Mouse (Mus musculus) heart, adult 2 months (tissue): ENCODE measurements at regions not wholly inside any gene's neighbourhood (a gene's known extent, or its start where the extent isn't known, plus 50 kb on each side); places are given as distances from the start of the nearest gene placed in this dataset.

Experiments used
- DNase-seq, 2 experiments: peaks; one replicate each; pipeline ENCODE4 v3.0.0; 2021
- H3K27ac ChIP-seq: fragments of 200-600 bp; 2 replicates; pipeline ENCODE4 v1.8.1; 2022
- H3K27me3 ChIP-seq: fragments of 200-500 bp; 2 replicates; pipeline ENCODE4 v1.6.1; 2012; ENCODE audit warnings: mild to moderate bottlenecking, low read length, inconsistent platforms, mixed read lengths; ENCODE audit not compliant: control insufficient read depth, insufficient read depth
- H3K36me3 ChIP-seq: fragments of 200-500 bp; 2 replicates; pipeline ENCODE4 v1.6.1; 2012; ENCODE audit warnings: low read length, inconsistent platforms; ENCODE audit not compliant: control insufficient read depth, insufficient read depth
- H3K4me1 ChIP-seq: fragments of 200-500 bp; 2 replicates; pipeline ENCODE4 v1.6.1; 2011; ENCODE audit warnings: low read length; ENCODE audit not compliant: control insufficient read depth, insufficient read depth
- H3K4me3 ChIP-seq: fragments of 200-600 bp; 2 replicates; pipeline ENCODE4 v1.8.1; 2022
- H3K79me2 ChIP-seq: fragments of 200-500 bp; replicated peaks from 2 replicates; pipeline ENCODE4 v1.6.1; 2012; ENCODE audit warnings: mild to moderate bottlenecking, inconsistent platforms, low read length, moderate library complexity, mixed read lengths; ENCODE audit not compliant: control insufficient read depth, insufficient read depth
- H3K9ac ChIP-seq: fragments of 200-500 bp; 2 replicates; pipeline ENCODE4 v1.6.1; 2012; ENCODE audit warnings: low read depth, mild to moderate bottlenecking, control low read depth, inconsistent platforms, low read length, mixed read lengths
- CTCF ChIP-seq: fragments of 200-600 bp; IDR thresholded peaks from 2 replicates; pipeline ENCODE4 v1.8.1; 2022; ENCODE audit warnings: antibody characterized with exemption, mild to moderate bottlenecking, moderate library complexity
- EP300 ChIP-seq: fragments of 200-500 bp; IDR thresholded peaks from 2 replicates; pipeline ENCODE4 v1.6.1; 2011; ENCODE audit warnings: low read depth, low read length, control low read depth; ENCODE audit not compliant: insufficient read depth
- POLR2A ChIP-seq: fragments of 200-500 bp; IDR thresholded peaks from 2 replicates; pipeline ENCODE4 v1.6.1; 2011; ENCODE audit warnings: mild to moderate bottlenecking, low read depth, low read length, control low read depth; ENCODE audit not compliant: insufficient read depth
- WGBS: fragments of 180-500 bp; shearing (Covaris S2); methylation state at CpG from one replicate; pipeline ENCODE4 v1.1.7; 2018; 5-methylcytosine and 5-hydroxymethylcytosine counted together
- intact Hi-C: fragments of 180-260 bp; cut with DNase I; formaldehyde crosslinking; loops from one replicate; pipeline ENCODE4 v1.15.1; 2025

- no peak overlapping the region for H3K9ac ChIP-seq
- 75% methylated on average over 4 of the region's 4 CpGs for WGBS
- TF ChIP-seq POLR2A (no peak), CTCF (no peak), EP300 (no peak)
- DNase-seq: no peak
- H3K4me3 ChIP-seq: no peak overlapping the region
- H3K4me1 ChIP-seq: 0 out of 2 replicates have a peak, but pooled peaks cover 1% of the 10 kb centered on the region
- intact Hi-C loops: no loop called here
- H3K79me2 ChIP-seq: no peaks in the 10 kb centered on the region
- no peaks in the 10 kb centered on the region for H3K36me3 ChIP-seq
- H3K27me3 ChIP-seq: no peaks in the 10 kb centered on the region
- H3K27ac ChIP-seq: no peak overlapping the region
Measured at GRCm38 (mm10) chr6:147794351-147794750, 252.7 kb upstream of the Far2 start.

- intact Hi-C loops: no loop called here
- DNase-seq: no peak
- H3K79me2 ChIP-seq: no peaks in the 10 kb centered on the region
- 70% methylated on average over 9 of the region's 9 CpGs for WGBS
- H3K4me3 ChIP-seq: no peak overlapping the region
- no peaks in the 10 kb centered on the region for H3K27me3 ChIP-seq
- H3K27ac ChIP-seq: no peak overlapping the region
- H3K4me1 ChIP-seq: peaks cover 1% of the 10 kb centered on the region; the same call in 1 of the 2 replicates
- H3K36me3 ChIP-seq: no peaks in the 10 kb centered on the region
- TF ChIP-seq CTCF: no peak
- no peak for TF ChIP-seq EP300
- TF ChIP-seq POLR2A: no peak
- no peak overlapping the region for H3K9ac ChIP-seq
Measured at GRCm38 (mm10) chr6:147799009-147799727, 247.9 kb upstream of the Far2 start.

GRCm38 (mm10) chr6:147799861-147800260, 247.2 kb upstream of the Far2 start:
- no peak overlapping the region for H3K27ac ChIP-seq
- no peaks in the 10 kb centered on the region for H3K27me3 ChIP-seq
- WGBS: 48% methylated on average over 6 of the region's 6 CpGs
- peaks cover 1% of the 10 kb centered on the region; the same call in 1 of the 2 replicates for H3K4me1 ChIP-seq
- DNase-seq: no peak
- H3K36me3 ChIP-seq: no peaks in the 10 kb centered on the region
- H3K79me2 ChIP-seq: no peaks in the 10 kb centered on the region
- no peak for TF ChIP-seq EP300
- TF ChIP-seq POLR2A: no peak
- TF ChIP-seq CTCF: no peak
- no peak overlapping the region for H3K9ac ChIP-seq
- H3K4me3 ChIP-seq: no peak overlapping the region
- intact Hi-C loops: no loop called here

GRCm38 (mm10) chr6:147800846-147801245, 246.2 kb upstream of the Far2 start:
- 75% methylated on average over 5 of the region's 5 CpGs for WGBS
- intact Hi-C loops: no loop called here
- Histone ChIP-seq H3K36me3 (no peaks in the 10 kb centered on the region), H3K27me3 (no peaks in the 10 kb centered on the region), H3K4me1 (peaks cover 1% of the 10 kb centered on the region; the same call in 1 of the 2 replicates), H3K27ac (no peak overlapping the region), H3K79me2 (no peaks in the 10 kb centered on the region), H3K9ac (no peak overlapping the region), H3K4me3 (no peak overlapping the region)
- TF ChIP-seq POLR2A: no peak
- DNase-seq: no peak

GRCm38 (mm10) chr6:147803893-147804292, 243.2 kb upstream of the Far2 start:
- intact Hi-C loops: no loop called here

DNA sequence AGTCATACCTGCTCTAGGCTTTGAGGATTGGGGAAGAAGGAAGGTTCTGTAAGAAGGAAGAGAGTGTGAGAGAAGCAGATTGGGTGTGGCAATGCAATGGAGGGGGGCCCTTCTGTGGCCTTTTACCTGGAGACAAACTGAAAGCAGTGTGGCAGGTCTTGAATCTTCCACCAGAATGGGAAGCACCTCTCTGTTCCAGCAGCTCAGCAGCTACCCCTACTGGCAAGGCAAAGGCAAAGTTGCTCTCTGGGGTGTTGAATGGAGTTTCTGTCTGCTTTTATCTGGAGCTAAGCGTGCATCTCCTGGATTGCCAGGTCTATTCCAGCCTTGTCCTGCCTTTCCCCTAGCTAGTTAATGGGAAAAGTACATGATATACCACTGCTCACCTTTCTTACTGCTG, 236.3 kb upstream of the Far2 start:
- H3K27me3 ChIP-seq: no peaks in the 10 kb centered on the region
- TF ChIP-seq EP300: peak; percentile 73
- peak; percentile 91 for TF ChIP-seq CTCF
- TF ChIP-seq POLR2A: no peak
- DNase-seq: peak; percentile 53 to 74
- H3K79me2 ChIP-seq: no peaks in the 10 kb centered on the region
- 18% methylated on average over 1 of the region's 1 CpGs for WGBS
- H3K4me1 ChIP-seq: no peaks in the 10 kb centered on the region; the same call in 1 of the 2 replicates
- intact Hi-C loops: loop anchor here (2.0 to 10.0 kb wide), 5 partner anchors 56 to 796 kb away; partner anchors contain the start of gene Pthlh
- no peak overlapping the region for H3K9ac ChIP-seq
- no peaks in the 10 kb centered on the region; the same call in 1 of the 2 replicates for H3K36me3 ChIP-seq
- H3K4me3 ChIP-seq: no peak overlapping the region
- H3K27ac ChIP-seq: no peak overlapping the region

More at GRCm38 (mm10) chr6:147803893-147804292, 243.2 kb upstream of the Far2 start:
- Histone ChIP-seq H3K27me3 (no peaks in the 10 kb centered on the region), H3K36me3 (no peaks in the 10 kb centered on the region), H3K79me2 (no peaks in the 10 kb centered on the region), H3K4me3 (no peak overlapping the region), H3K9ac (no peak overlapping the region), H3K27ac (no peak overlapping the region), H3K4me1 (no peaks in the 10 kb centered on the region; the same call in 1 of the 2 replicates)
- 89% methylated on average over 2 of the region's 2 CpGs for WGBS
- DNase-seq: no peak
- TF ChIP-seq CTCF: no peak
